Mouse (Mus musculus) E14TG2a.4 (cell line): ENCODE measurements around the gene Cpsf4l.

Source experiments
- CTCF ChIP-seq: conservative IDR thresholded peaks from 2 replicates; pipeline ENCODE4 v1.5.1; 2014; ENCODE audit warnings: low read length
- NANOG ChIP-seq: IDR thresholded peaks from 2 replicates; pipeline ENCODE4 v1.6.1; 2014; ENCODE audit warnings: borderline replicate concordance, low read length, mixed read lengths
- POU5F1 ChIP-seq: IDR thresholded peaks from 2 replicates; pipeline ENCODE4 v1.6.1; 2014; ENCODE audit warnings: low read length, borderline replicate concordance

DNA sequence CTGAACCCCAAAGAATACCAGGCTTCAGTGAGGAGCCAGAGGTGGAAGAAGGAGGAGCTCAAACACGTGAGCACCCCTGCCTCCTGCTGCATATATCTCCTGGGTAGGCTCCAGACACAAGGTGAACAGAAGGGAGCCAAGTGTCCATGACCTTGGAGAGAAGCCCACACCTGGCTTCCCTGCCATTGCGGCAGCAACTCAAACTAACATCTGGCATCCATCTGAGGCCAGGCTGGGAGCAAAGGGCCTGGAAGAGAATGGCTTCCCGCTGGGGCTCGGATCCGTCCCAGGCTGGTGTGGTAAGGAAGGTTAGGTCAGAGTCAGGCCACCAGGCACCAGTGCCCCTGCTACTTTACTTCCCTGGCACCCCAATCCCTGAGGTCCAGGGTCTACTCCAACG, 18.2 kb upstream of the Cpsf4l start:
- no peak for TF ChIP-seq CTCF
- TF ChIP-seq POU5F1: no peak
- TF ChIP-seq NANOG: no peak
